Mouse (Mus musculus): ENCODE results near the gene Clec2e.
"Not testable (repeated sequence)": the region's sequence is repeated elsewhere in the genome, so short reads cannot be mapped to it uniquely, and the experiment has no call there.

Clec2e gene

GRCm38 (mm10) chr6:129100794-129101193 lies at the start of gene Clec2e:
TSS of gene Clec2e (minus strand) at chr6:129100913.
- in situ Hi-C loops (cut with MboI), result not testable (repeated sequence)

GRCm38 (mm10) chr6:129146812-129147211 lies 46.1 kb upstream of the Clec2e start:
- in situ Hi-C loops (cut with MboI), result no loop called here

GRCm38 (mm10) chr6:129132604-129133341 lies 32.1 kb upstream of the Clec2e start:
- in situ Hi-C loops (cut with MboI), result no loop called here

- in situ Hi-C loops (cut with MboI), result no loop called here
Measured at GRCm38 (mm10) chr6:129126861-129127260, 26.1 kb upstream of the Clec2e start.

GRCm38 (mm10) chr6:129124531-129124930 lies 23.8 kb upstream of the Clec2e start:
- in situ Hi-C loops (cut with MboI), result not testable (repeated sequence)

- in situ Hi-C loops (cut with MboI), result no loop called here
Measured at GRCm38 (mm10) chr6:129116223-129116622, 15.5 kb upstream of the Clec2e start.

GRCm38 (mm10) chr6:129114237-129114636 lies 13.5 kb upstream of the Clec2e start:
- in situ Hi-C loops (cut with MboI), result not testable (repeated sequence)

GRCm38 (mm10) chr6:129113769-129114168 lies 13.1 kb upstream of the Clec2e start:
- in situ Hi-C loops (cut with MboI), result no loop called here

GRCm38 (mm10) chr6:129113030-129113673 lies 12.4 kb upstream of the Clec2e start:
- in situ Hi-C loops (cut with MboI), result no loop called here

GRCm38 (mm10) chr6:129112526-129112925 lies 11.8 kb upstream of the Clec2e start:
- in situ Hi-C loops (cut with MboI), result no loop called here

- in situ Hi-C loops (cut with MboI), result no loop called here
Measured at GRCm38 (mm10) chr6:129107916-129108315, 7.2 kb upstream of the Clec2e start.

- in situ Hi-C loops (cut with MboI), result no loop called here
Measured at GRCm38 (mm10) chr6:129102858-129103555, 2.3 kb upstream of the Clec2e start.

GRCm38 (mm10) chr6:129101604-129102003 lies 891 bp upstream of the Clec2e start:
- in situ Hi-C loops (cut with MboI), result no loop called here

- in situ Hi-C loops (cut with MboI), result loop anchor here (10.0 kb wide), 1 partner anchor 147 kb away; no protein-coding TSS in a partner anchor
Measured at GRCm38 (mm10) chr6:129097929-129098328, 2.8 kb downstream of the Clec2e start.

GRCm38 (mm10) chr6:129095166-129095565 lies 5.5 kb downstream of the Clec2e start:
- in situ Hi-C loops (cut with MboI), result loop anchor here (10.0 kb wide), 1 partner anchor 150 kb away; no protein-coding TSS in a partner anchor

GRCm38 (mm10) chr6:129088596-129088995 lies 12.1 kb downstream of the Clec2e start:
- in situ Hi-C loops (cut with MboI), result not testable (repeated sequence)

GRCm38 (mm10) chr6:129088161-129088560 lies 12.6 kb downstream of the Clec2e start:
- in situ Hi-C loops (cut with MboI), result no loop called here

GRCm38 (mm10) chr6:129086031-129086430 lies 14.7 kb downstream of the Clec2e start:
- in situ Hi-C loops (cut with MboI), result not testable (repeated sequence)

GRCm38 (mm10) chr6:129085098-129085497 lies 15.6 kb downstream of the Clec2e start:
- in situ Hi-C loops (cut with MboI), result no loop called here

GRCm38 (mm10) chr6:129066986-129067385 lies 33.7 kb downstream of the Clec2e start:
- in situ Hi-C loops (cut with MboI), result no loop called here

- in situ Hi-C loops (cut with MboI), result no loop called here
Measured at GRCm38 (mm10) chr6:129066530-129066929, 34.2 kb downstream of the Clec2e start.

- in situ Hi-C loops (cut with MboI), result no loop called here
Measured at GRCm38 (mm10) chr6:129065857-129066256, 34.9 kb downstream of the Clec2e start.

- in situ Hi-C loops (cut with MboI), result no loop called here
Measured at GRCm38 (mm10) chr6:129065407-129065806, 35.3 kb downstream of the Clec2e start.
